Mouse (Mus musculus): ENCODE measurements around the gene Ube2dnl1.

Ube2dnl1 gene

DNA sequence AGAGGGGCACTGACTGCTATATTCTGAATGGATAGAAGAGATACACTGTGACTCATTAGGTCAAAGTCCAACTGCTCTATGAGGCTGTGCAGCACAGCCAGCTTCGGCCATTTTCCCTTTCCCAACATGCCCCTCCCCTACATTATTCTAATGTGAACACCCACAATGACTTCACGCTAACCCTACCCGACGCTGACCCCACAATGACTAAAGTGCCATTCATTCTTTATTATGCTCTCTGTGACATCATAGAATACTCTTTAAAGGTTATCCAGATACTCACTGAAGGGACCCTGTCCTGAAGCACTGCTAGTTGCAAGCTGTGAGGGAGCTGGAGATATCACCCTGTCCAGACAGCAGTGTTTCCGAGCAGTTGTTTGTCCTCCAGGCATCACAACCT is at the start of gene Ube2dnl1:
Gene Ube2dnl1 (plus strand): TSS at position 301 of the 400 bp plus-strand sequence.
- DNase-seq (ENCODE audit: extremely low spot score, low spot score) = no peak

- no peak for DNase-seq (ENCODE audit: extremely low spot score, low spot score)
These were observed 9.3 kb upstream of the Ube2dnl1 start for GRCm38 (mm10) chrX:114895489-114895888.

DNA sequence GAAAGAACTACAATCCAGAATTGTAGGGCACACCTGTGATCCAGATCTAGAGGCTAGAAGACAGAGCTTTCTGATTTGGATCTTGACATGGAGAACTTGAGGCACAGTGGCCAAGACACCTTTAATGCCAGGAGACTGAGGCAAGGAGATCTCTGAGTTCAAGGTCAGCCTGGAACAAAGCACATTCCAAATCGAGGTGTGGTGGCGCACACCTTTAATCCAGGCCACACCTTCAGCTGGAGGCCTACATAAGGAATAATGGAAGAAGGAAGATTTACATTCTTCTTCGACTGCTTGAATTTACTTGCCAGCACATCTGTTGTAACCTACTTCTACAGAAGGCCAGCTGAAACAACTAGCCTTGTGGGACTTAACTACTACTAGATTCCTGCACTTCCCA is 7.3 kb upstream of the Ube2dnl1 start:
- no peak for DNase-seq (ENCODE audit: extremely low spot score, low spot score)

DNA sequence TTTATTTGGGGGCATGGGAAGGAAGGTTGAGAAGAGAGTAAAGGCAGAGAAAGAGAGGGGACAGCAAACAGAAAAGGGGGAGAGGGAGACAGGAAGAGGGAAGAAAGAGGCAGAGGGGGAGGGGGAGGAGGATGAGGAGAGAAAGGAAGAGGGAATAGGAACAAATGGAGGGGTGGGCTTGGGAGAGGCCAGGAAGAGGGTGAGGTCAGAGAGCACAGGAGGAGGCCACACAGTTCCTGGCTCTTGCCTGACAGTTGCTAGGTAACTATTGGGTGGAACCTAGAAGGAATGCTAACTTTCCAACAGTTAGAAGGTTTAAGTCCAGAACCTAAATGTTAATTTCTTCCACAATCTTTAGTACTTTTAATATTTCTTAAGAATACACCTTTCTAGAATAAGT is 1.4 kb upstream of the Ube2dnl1 start:
- DNase-seq (ENCODE audit: extremely low spot score, low spot score) = no peak

DNA sequence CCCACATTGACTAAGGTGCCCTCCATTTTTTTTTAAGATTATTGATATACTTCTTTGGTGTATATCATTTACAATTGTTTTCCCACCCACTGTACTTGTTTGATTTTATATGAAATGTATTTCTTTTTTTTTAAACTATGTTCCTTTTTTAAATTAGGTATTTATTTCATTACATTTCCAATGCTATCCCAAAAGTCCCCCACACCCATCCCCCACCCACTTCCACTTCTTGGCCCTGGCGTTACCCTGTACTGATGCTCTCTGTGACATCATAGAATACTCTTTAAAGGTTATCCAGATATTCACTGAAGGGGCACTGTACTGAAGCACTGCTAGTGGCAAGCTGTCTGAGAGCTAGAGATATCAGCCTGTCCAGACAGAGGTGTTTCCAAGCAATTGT is 2.5 kb downstream of the Ube2dnl1 start, which contains the start of gene Ube2dnl2:
Gene Ube2dnl2 (plus strand): TSS at position 301 of the 400 bp plus-strand sequence.
- DNase-seq (ENCODE audit: extremely low spot score, low spot score) = no peak

DNA sequence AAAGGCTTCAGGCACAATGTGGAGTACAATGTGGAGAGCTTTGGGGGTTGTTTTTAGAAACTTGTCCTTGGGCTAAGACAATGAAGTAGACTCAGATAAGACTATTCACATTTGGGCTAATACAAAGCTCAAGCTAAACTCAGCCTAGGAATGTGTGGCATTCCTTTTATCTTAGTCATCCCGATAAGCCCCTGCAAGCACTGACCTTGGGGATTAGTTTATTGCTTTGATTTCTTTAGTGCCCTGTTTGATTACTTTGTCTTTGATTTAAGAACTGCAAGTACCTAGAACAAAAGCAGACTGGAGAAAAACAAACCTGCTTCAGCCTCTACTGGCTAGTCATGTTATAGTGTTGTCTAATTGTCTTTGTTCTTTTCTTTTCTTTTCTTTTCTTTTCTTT is 50.3 kb downstream of the Ube2dnl1 start:
- no peak for DNase-seq (ENCODE audit: extremely low spot score, low spot score)

All from neural tube, embryonic 10.5 days (tissue).